Mouse (Mus musculus) embryonic fibroblast, embryonic 13.5 days (primary cell): Measurements from ENCODE around the gene Apoc4. TPM values are rescaled to one million over a fixed set of nuclear protein-coding genes. Genes with fewer than 3 reads are reported as not detected.

Experiments used
- H3K27ac ChIP-seq: 2 replicates; pipeline ENCODE4 v1.5.1; 2012; ENCODE audit warnings: low read length, control low read depth, inconsistent platforms; ENCODE audit not compliant: insufficient read depth
- H3K4me1 ChIP-seq: 2 replicates; pipeline ENCODE4 v1.6.1; 2011; ENCODE audit warnings: low read length; ENCODE audit not compliant: control insufficient read depth, insufficient read depth
- H3K4me3 ChIP-seq: 2 replicates; pipeline ENCODE4 v1.5.1; 2011; ENCODE audit warnings: mild to moderate bottlenecking, control low read depth, low read length; ENCODE audit not compliant: insufficient read depth
- CTCF ChIP-seq: IDR thresholded peaks from 2 replicates; pipeline ENCODE4 v1.5.1; 2011; ENCODE audit warnings: mild to moderate bottlenecking, control low read depth, low read length, moderate library complexity, borderline replicate concordance; ENCODE audit not compliant: insufficient read depth
- POLR2A ChIP-seq: IDR thresholded peaks from 2 replicates; pipeline ENCODE4 v1.6.1; 2011; ENCODE audit warnings: low read depth, mild to moderate bottlenecking, control low read depth, low read length, moderate library complexity
- polyA plus RNA-seq: library from polyadenylated mRNA; stranded (reverse); fragments of >200 nt; gene quantifications from 2 replicates; pipeline ENCODE4 v1.2.4, GENCODE M21; 2011; ENCODE audit warnings: low read depth; ENCODE audit not compliant: missing spikeins, insufficient read length

The Apoc4 gene
- not detected in 2 replicates for polyA plus RNA-seq

DNA sequence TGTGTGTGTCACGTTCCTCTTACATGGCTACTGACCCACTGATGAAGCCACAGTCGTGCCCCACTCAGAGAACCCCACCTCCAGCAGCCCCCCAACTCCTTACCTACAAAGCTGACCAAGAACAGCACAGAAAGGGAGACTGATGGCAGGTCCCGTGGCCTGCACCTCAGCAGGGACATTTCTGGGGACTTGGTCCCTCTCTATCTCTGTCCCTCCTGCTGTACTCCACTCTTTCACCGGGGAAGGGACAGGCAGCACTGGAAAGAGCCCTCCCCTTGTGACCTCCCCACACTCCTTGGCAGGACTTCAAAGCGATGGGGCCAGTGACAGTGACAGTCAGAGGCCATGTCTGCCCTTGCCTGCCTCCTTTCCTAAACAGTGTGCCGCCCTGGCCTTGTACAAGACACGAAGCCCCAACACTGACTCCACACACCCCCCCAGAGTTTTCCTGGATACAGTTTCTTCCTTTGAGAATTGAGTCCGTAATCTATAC is at the start of gene Apoc4, which contains the start of gene Gm44805:
Gene Apoc4, minus strand, starts transcription at position 278 of the 493 bp plus-strand sequence.
Gene Gm44805, minus strand, starts transcription at position 222 of the 493 bp plus-strand sequence.
- Histone ChIP-seq H3K4me1 (no peaks in the 10 kb centered on the region), H3K4me3 (no peak within 1 kb of the TSS), H3K27ac (no peak within 1 kb of the TSS)
- TF ChIP-seq POLR2A (no peak), CTCF (no peak)

DNA sequence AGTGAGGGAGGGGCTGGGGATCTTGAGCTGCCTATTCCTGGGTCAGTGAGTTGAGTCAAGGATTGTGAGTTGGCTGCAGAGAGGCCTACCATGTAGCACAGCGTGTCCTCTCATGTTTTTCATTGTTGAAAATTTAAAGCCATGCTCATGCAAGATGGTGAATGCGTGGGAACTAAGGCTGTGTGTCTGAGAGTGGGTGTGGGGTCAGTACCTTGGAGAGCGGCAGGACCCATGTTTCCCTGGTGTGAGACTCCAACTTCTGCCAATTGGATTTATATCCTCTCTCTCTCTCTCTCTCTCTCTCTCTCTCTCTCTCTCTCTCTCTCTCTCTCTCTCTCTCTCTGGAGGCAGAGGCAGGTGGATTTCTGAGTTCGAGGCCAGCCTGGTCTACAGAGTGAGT is 45.3 kb upstream of the Apoc4 start:
- no peak for TF ChIP-seq CTCF
- no peak for TF ChIP-seq POLR2A
- no peaks in the 10 kb centered on the region for H3K4me1 ChIP-seq

GRCm38 (mm10) chr7:19724167-19724566 is 42.9 kb upstream of the Apoc4 start:
- Histone ChIP-seq H3K4me3 (no peak overlapping the region), H3K4me1 (no peaks in the 10 kb centered on the region), H3K27ac (no peak overlapping the region)
- TF ChIP-seq POLR2A: no peak
- TF ChIP-seq CTCF: no peak

More for the DNA sequence above, 45.3 kb upstream of the Apoc4 start:
- Histone ChIP-seq H3K27ac (no peak overlapping the region), H3K4me3 (no peak overlapping the region)

GRCm38 (mm10) chr7:19722754-19723195 is 41.5 kb upstream of the Apoc4 start:
- Histone ChIP-seq H3K27ac (no peak overlapping the region), H3K4me1 (0 out of 2 replicates have a peak, but pooled peaks cover under 1% of the 10 kb centered on the region)
- TF ChIP-seq CTCF (no peak), POLR2A (no peak)

GRCm38 (mm10) chr7:19719200-19719599 is 37.9 kb upstream of the Apoc4 start:
- H3K4me3 ChIP-seq: no peak overlapping the region
- no peak overlapping the region for H3K27ac ChIP-seq
- TF ChIP-seq CTCF: no peak
- no peak for TF ChIP-seq POLR2A
- peaks cover 9% of the 10 kb centered on the region for H3K4me1 ChIP-seq

More at GRCm38 (mm10) chr7:19722754-19723195, 41.5 kb upstream of the Apoc4 start:
- no peak overlapping the region for H3K4me3 ChIP-seq

DNA sequence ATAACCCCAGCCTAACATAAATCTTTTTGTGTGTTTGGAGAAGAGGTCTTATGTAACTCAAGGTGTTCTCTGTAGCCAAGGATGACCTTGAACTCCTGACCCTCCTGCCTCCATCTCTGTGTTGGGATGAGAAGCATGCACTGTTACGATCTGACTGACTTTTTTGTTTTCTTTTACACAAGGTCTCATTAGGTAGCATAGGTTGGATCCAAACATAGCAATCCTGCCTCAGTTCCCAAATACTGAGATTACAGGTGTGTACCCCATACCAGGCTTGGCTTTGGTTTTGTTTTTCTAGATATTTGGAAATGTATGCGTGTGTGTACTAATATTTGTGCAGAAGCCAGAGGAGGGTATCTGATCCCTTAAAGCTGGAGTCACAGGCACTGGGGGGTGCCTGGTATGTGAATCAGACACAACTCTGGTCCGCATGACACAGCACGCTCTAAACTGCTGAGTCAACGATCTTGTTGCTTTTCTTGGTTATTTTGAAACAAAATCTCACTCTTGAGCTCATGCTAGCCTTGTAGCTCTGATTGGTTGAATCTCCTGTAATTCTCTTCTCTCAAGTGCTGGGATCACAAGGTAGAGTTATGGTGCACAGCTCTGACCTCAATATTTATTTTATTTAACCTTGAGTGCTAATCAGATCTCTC is 37.1 kb upstream of the Apoc4 start:
- H3K4me3 ChIP-seq: no peak overlapping the region
- TF ChIP-seq CTCF: no peak
- no peak for TF ChIP-seq POLR2A
- peaks cover 9% of the 10 kb centered on the region for H3K4me1 ChIP-seq
- H3K27ac ChIP-seq: no peak overlapping the region

GRCm38 (mm10) chr7:19717346-19717745 is 36.1 kb upstream of the Apoc4 start:
- H3K4me1 ChIP-seq: peaks cover 9% of the 10 kb centered on the region
- no peak for TF ChIP-seq POLR2A
- no peak for TF ChIP-seq CTCF
- H3K4me3 ChIP-seq: no peak overlapping the region
- no peak overlapping the region for H3K27ac ChIP-seq

- peak overlapping the region; percentile 24 for H3K4me3 ChIP-seq
- H3K27ac ChIP-seq: peak overlapping the region; percentile 91
- H3K4me1 ChIP-seq: peaks cover 9% of the 10 kb centered on the region
- TF ChIP-seq POLR2A (no peak), CTCF (no peak)
Measured at GRCm38 (mm10) chr7:19716822-19717221, 35.5 kb upstream of the Apoc4 start.

DNA sequence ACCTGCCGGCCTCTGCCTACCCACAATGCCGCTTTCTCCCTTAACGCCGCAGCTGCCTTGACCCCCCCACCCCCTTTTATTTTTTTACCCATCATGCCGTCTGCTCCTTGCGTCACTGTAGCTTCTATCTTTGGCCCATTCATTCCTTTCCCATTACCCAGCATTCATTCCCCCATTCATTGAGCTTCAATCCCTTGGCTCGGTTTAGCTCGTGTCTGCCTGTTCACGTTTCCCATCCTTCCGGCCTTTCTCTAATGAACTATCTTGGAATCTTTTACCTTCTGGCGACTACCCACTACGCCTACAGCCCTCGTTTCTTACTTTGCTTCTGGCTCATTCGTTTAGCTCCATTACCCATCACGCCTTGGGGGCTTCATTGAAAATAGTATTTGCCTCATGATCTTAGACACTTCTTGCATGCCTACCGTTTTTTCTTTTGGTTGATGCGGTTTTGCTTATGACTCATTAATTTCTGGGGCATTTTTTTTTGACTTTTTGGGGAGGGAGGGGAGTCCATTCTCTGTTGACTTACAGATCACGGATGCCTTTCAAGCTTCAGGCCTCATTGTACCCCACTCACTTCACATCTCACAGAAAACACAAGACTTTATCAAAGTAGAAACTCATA is 34.9 kb upstream of the Apoc4 start:
- Histone ChIP-seq H3K4me3 (peak overlapping the region; percentile 24), H3K4me1 (peaks cover 9% of the 10 kb centered on the region), H3K27ac (peak overlapping the region; percentile 91)
- peak; percentile 19 for TF ChIP-seq POLR2A
- TF ChIP-seq CTCF: no peak

DNA sequence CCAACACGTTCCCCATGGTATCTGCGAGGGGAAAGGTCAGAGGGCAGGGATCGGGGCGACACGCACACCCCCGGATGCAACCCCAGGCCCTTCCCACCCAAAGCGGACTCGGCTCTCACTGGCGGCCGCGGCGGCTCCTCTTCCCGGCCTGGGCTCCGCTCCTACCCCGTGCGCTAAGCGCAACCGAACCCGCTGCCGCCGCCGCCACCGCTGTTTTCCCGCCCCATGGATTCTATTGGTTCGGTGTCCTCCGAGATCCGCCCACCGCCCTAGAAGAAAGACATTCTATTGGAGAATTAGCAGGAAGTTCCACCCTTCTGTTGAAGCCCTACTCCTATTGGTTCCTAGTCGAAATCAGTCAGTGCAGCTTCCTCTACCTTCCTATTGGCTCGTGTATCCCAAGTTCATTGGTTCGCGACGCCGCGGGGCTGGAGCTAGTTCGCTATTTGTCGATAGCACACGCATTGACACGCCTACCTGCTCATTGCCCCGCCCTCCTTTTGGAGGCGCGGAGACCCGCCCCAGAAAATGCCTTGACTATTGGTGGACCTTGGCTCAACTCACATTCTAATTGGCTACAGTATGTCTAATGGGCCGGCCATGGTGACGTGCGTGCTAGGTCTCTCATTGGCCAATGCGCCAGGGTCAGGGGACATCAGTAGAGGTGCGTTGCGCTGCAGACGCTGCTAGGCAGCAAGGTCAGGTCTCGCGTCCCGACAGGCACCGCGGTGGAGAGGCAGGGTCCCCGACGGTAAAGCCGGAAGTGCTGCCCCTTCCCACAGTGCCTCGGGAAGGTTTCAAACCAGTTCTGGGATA is 34.2 kb upstream of the Apoc4 start, which contains the start of gene Tomm40:
Gene Tomm40, minus strand, starts transcription at position 200 of the 816 bp plus-strand sequence.
- TF ChIP-seq POLR2A (0 out of 2 replicates have a peak, but pooled peaks have one; percentile 49), CTCF (no peak)

More for the DNA sequence above, 34.2 kb upstream of the Apoc4 start, which contains the start of gene Tomm40:
- peak within 1 kb of the TSS; percentile 91 for H3K27ac ChIP-seq
- H3K4me1 ChIP-seq: peaks cover 9% of the 10 kb centered on the region
- peak within 1 kb of the TSS; percentile 96 for H3K4me3 ChIP-seq
